Mouse (Mus musculus) hindbrain, embryonic 15.5 days (tissue): ENCODE measurements at regions not wholly inside any gene's neighbourhood (a gene's known extent, or its start where the extent isn't known, plus 50 kb on each side); places are given as distances from the start of the nearest gene placed in this dataset.

ENCODE experiments used
- ATAC-seq: fragments of 200-750 bp; cut with Nextera tagmentation; 2 replicates; pipeline ENCODE4 v1.8.0; 2017; ENCODE audit warnings: low read depth, moderate number of reproducible peaks, moderate TSS enrichment; ENCODE audit not compliant: low FRiP score
- H3K27ac ChIP-seq: fragments of 300-500 bp; sonication (generic); replicated peaks from 2 replicates; pipeline ENCODE4 v1.5.1; 2015; ENCODE audit warnings: mild to moderate bottlenecking, inconsistent platforms
- H3K27me3 ChIP-seq: fragments of 300-500 bp; sonication (generic); 2 replicates; pipeline ENCODE4 v1.6.1; 2015; ENCODE audit warnings: control low read depth, inconsistent platforms
- H3K36me3 ChIP-seq: fragments of 300-500 bp; sonication (generic); 2 replicates; pipeline ENCODE4 v1.6.1; 2015; ENCODE audit warnings: control low read depth, inconsistent platforms
- H3K4me1 ChIP-seq: fragments of 300-500 bp; sonication (generic); replicated peaks from 2 replicates; pipeline ENCODE4 v1.6.1; 2015; ENCODE audit warnings: control low read depth, inconsistent platforms
- H3K4me2 ChIP-seq: fragments of 300-500 bp; sonication (generic); 2 replicates; pipeline ENCODE4 v1.6.1; 2015; ENCODE audit warnings: moderate library complexity, mild to moderate bottlenecking, inconsistent platforms
- H3K4me3 ChIP-seq: fragments of 300-500 bp; sonication (generic); 2 replicates; pipeline ENCODE4 v1.5.1; 2015; ENCODE audit warnings: mild to moderate bottlenecking, inconsistent platforms
- H3K9ac ChIP-seq: fragments of 300-500 bp; sonication (generic); 2 replicates; pipeline ENCODE4 v1.6.1; 2015; ENCODE audit warnings: inconsistent platforms
- H3K9me3 ChIP-seq: fragments of 300-500 bp; sonication (generic); 2 replicates; pipeline ENCODE4 v1.6.1; 2016; ENCODE audit warnings: control low read depth, inconsistent platforms
- WGBS: fragments of 180-500 bp; shearing (Covaris S2); methylation state at CpG from one replicate; pipeline ENCODE4 v1.1.7; 2015; 5-methylcytosine and 5-hydroxymethylcytosine counted together

DNA sequence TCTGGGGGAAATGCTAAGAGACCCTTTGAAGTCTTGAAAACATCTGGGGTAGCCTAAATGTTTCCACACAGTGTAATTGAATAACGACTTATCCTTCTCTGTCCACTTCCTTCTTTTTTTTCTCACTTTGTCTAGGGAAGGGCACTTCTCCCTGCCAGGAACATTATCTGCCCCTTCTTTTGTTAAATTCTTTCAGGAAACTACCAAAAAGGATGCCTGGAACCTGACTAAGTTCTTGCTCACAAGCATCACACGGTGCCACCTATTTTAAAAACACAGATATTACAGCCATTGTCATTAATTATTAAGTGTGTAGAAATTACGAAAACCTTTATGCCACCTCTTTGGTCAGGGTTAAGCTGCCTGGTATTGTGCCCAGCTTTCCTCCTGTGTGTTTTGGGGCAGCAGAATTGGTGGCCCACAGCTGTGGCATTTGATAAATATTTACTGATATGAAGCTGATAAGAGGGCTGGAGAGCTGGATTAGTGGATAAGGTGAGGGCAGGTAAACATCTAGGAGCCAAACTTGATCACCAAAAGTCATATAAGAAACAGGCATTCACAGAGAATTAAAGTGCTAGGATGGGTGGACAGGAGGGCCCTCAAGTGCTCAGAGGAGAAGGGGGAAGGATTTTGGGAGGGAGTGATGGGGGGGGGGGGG lies 855.6 kb upstream of the Adgrl2 start:
- WGBS: 65% methylated on average over 3 of the region's 3 CpGs

DNA sequence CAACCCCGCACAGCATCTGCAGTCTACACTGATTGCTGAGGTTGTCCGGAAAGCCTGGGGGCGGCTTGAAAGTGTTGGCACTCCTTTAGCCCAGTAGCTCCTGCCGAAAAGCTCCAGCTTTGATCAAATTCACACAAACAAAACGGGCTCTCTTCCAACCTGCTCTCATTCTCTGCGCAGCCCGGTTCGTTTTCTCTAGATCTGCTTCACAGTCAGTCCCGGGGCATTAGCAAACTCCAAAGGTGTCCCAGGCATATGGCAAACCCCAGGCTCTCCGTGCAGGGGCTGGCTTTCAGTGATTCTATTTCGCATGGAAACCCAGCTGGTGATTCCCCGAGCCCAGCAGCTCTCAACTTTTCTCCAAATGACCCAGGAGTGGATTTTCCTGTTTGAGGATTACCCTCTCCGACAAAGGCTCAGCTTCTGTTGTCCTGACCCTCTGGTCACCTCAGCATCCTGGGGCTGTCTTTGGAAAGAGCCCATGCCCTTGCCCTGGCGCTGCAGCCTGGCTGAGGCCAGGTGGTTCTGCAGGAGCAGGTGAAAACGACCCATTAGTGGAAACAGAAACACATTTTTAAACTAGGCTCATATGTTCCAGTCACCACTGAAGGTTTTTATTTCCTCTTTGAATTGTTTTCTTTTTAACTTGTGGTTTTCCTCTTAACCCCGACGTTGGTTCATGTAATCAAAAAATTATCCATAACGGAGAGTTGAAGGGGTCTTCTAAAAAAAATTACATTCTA lies 854.9 kb upstream of the Adgrl2 start:
- H3K9me3 ChIP-seq: no peaks in the 10 kb centered on the region
- ATAC-seq: peak; percentile 59; the same call in 1 of the 2 replicates
- 18% methylated on average over 18 of the region's 18 CpGs for WGBS
- no peaks in the 10 kb centered on the region for H3K36me3 ChIP-seq
- H3K27ac ChIP-seq: no peak overlapping the region
- H3K4me1 ChIP-seq: 0 out of 2 replicates have a peak, but pooled peaks cover 3% of the 10 kb centered on the region
- peak overlapping the region; percentile 49 for H3K4me2 ChIP-seq
- H3K9ac ChIP-seq: no peak overlapping the region
- H3K4me3 ChIP-seq: peak overlapping the region; percentile 14
- no peaks in the 10 kb centered on the region for H3K27me3 ChIP-seq

More for the DNA sequence above, 855.6 kb upstream of the Adgrl2 start:
- Histone ChIP-seq H3K27me3 (no peaks in the 10 kb centered on the region), H3K36me3 (no peaks in the 10 kb centered on the region), H3K4me2 (no peak overlapping the region), H3K27ac (no peak overlapping the region), H3K9ac (no peak overlapping the region), H3K4me1 (0 out of 2 replicates have a peak, but pooled peaks cover 3% of the 10 kb centered on the region), H3K4me3 (no peak overlapping the region), H3K9me3 (no peaks in the 10 kb centered on the region)
- ATAC-seq: no peak

- Histone ChIP-seq H3K36me3 (no peaks in the 10 kb centered on the region), H3K4me2 (no peak overlapping the region), H3K4me1 (peaks cover 5% of the 10 kb centered on the region; the same call in 1 of the 2 replicates), H3K27me3 (no peaks in the 10 kb centered on the region), H3K27ac (no peak overlapping the region), H3K4me3 (no peak overlapping the region), H3K9me3 (no peaks in the 10 kb centered on the region), H3K9ac (no peak overlapping the region)
- ATAC-seq: no peak
These were observed 847.6 kb upstream of the Adgrl2 start for GRCm38 (mm10) chr3:149837921-149838320.

DNA sequence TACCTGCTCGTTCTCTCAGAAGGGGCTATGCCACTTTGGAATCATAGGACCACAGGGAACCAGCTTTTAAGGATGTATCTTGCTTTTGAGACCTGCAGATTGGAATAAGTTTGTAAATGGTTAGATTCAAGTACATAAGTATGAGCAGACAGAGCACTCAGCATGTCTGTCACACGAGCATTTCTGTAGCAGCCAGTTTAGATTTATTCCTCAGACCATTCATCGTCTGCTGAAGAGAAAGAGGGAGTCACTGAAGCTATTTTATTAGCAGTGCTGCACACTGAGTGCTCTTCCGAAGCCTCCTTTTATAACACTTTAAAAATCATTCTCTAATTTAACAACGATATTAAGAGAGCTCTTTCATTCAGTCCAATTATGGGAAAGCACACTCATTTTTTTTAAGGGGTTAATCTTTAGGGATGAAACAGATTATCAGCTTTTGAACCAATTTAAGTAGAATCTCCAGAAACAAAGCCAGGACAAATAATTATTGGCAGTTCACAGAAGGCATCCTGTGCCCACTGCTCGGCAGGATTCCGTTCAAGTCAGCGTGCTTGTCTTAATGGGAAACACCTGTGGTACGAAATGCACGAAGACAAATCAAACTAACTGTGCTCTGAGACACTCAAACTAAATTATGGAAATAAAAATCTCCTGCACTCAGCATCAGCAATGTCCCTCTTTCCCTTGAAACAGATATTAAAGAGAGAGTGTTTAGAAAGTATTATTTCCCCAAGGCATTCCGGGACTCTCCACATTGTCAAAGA lies 846.3 kb upstream of the Adgrl2 start:
- H3K27me3 ChIP-seq: no peaks in the 10 kb centered on the region
- H3K9me3 ChIP-seq: no peaks in the 10 kb centered on the region
- H3K4me2 ChIP-seq: peak overlapping the region; percentile 36; the same call in 1 of the 2 replicates
- peaks cover 5% of the 10 kb centered on the region; the same call in 1 of the 2 replicates for H3K4me1 ChIP-seq
- no peak overlapping the region for H3K4me3 ChIP-seq
- WGBS: 43% methylated on average over 11 of the region's 11 CpGs
- H3K36me3 ChIP-seq: no peaks in the 10 kb centered on the region
- no peak overlapping the region for H3K27ac ChIP-seq
- no peak for ATAC-seq
- H3K9ac ChIP-seq: no peak overlapping the region

- H3K4me2 ChIP-seq: no peak overlapping the region
- H3K4me1 ChIP-seq: no peaks in the 10 kb centered on the region
- no peaks in the 10 kb centered on the region for H3K9me3 ChIP-seq
- H3K4me3 ChIP-seq: no peak overlapping the region
- ATAC-seq: no peak
- no peak overlapping the region for H3K9ac ChIP-seq
- H3K27ac ChIP-seq: no peak overlapping the region
- no peaks in the 10 kb centered on the region for H3K36me3 ChIP-seq
- WGBS: 73% methylated on average over 2 of the region's 2 CpGs
- no peaks in the 10 kb centered on the region for H3K27me3 ChIP-seq
These were observed 836.8 kb upstream of the Adgrl2 start for GRCm38 (mm10) chr3:149827181-149827580.

DNA sequence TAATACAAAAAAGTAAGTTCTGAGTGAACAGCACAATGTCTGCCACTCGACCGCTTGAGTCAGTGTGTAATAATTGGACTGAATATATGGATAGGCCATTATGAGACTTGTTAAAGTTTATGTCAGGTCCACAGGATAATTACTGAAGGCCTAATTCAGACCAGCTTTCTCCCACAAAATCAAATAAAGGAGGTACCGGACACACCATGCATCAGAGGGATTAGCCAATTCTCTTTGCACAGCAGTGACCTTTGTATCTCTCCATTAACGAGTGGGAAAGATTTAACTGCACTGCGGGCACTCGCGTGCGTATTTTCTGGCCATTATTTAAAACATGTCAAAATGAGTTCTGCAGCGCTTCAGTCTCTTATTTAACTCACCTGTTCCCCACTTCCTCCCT lies 836.4 kb upstream of the Adgrl2 start:
- Histone ChIP-seq H3K4me2 (no peak overlapping the region), H3K4me3 (no peak overlapping the region), H3K27ac (no peak overlapping the region), H3K9me3 (no peaks in the 10 kb centered on the region), H3K27me3 (no peaks in the 10 kb centered on the region), H3K4me1 (no peaks in the 10 kb centered on the region), H3K36me3 (no peaks in the 10 kb centered on the region), H3K9ac (no peak overlapping the region)
- no peak for ATAC-seq
- 70% methylated on average over 9 of the region's 9 CpGs for WGBS

DNA sequence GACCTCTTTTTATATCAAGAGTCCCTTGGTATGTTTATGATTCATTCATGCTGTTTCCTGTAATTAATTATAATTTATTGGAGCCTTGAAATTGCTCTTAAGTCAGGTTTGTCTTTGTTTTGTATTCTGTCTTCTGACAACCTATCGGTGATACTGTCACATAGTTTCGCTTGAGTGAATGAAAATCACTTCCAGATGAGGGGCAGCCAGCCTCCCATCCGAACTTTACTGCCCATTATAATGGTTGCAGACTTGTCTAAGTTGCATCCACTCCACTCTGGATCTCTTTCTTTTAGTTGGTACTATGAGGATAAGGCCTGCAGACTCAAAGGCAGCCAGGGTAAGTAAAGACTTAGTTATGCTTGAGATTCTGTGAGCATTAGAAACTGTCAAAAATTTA lies 830.3 kb upstream of the Adgrl2 start:
- Histone ChIP-seq H3K9me3 (no peaks in the 10 kb centered on the region), H3K27ac (no peak overlapping the region), H3K27me3 (no peaks in the 10 kb centered on the region), H3K4me2 (no peak overlapping the region), H3K36me3 (no peaks in the 10 kb centered on the region), H3K4me3 (no peak overlapping the region), H3K9ac (no peak overlapping the region), H3K4me1 (no peaks in the 10 kb centered on the region)
- whole genome bisulfite sequencing: 78% methylated on average over 3 of the region's 3 CpGs
- ATAC-seq: no peak

DNA sequence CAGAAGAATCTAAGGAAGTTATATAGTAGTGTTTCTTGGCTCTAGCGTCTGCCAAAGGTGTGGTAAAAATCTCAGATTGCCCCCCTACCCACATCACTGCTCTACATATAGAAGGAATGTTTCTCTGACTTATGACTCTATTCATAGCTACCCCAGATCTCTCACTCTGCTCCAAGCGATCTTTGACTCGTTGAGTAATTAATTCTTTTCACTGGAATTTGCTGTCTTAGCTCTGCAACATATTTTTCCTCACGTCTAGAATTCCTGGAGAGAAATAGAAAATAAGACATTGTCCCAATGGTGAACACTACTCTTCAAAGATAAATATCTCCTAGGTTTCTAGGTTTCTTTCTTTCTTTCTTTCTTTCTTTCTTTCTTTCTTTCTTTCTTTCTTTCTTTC lies 829.5 kb upstream of the Adgrl2 start:
- H3K9me3 ChIP-seq: no peaks in the 10 kb centered on the region
- ATAC-seq: no peak
- H3K27me3 ChIP-seq: no peaks in the 10 kb centered on the region
- no peak overlapping the region for H3K9ac ChIP-seq
- no peaks in the 10 kb centered on the region for H3K36me3 ChIP-seq
- 71% methylated on average over 4 of the region's 4 CpGs for WGBS
- no peaks in the 10 kb centered on the region for H3K4me1 ChIP-seq
- no peak overlapping the region for H3K27ac ChIP-seq
- H3K4me3 ChIP-seq: no peak overlapping the region
- no peak overlapping the region for H3K4me2 ChIP-seq

GRCm38 (mm10) chr3:149819081-149819480 lies 828.7 kb upstream of the Adgrl2 start:
- Histone ChIP-seq H3K4me2 (no peak overlapping the region), H3K27me3 (no peaks in the 10 kb centered on the region), H3K4me1 (no peaks in the 10 kb centered on the region), H3K4me3 (no peak overlapping the region), H3K36me3 (no peaks in the 10 kb centered on the region), H3K9me3 (no peaks in the 10 kb centered on the region), H3K9ac (no peak overlapping the region), H3K27ac (no peak overlapping the region)
- ATAC-seq: no peak
- WGBS: 61% methylated on average over 2 of the region's 2 CpGs

GRCm38 (mm10) chr3:149811036-149811435 lies 820.7 kb upstream of the Adgrl2 start:
- no peaks in the 10 kb centered on the region for H3K27me3 ChIP-seq
- no peak overlapping the region for H3K4me3 ChIP-seq
- H3K4me2 ChIP-seq: no peak overlapping the region
- ATAC-seq: no peak
- H3K9me3 ChIP-seq: no peaks in the 10 kb centered on the region
- no peaks in the 10 kb centered on the region for H3K36me3 ChIP-seq
- H3K9ac ChIP-seq: no peak overlapping the region
- no peak overlapping the region for H3K27ac ChIP-seq
- WGBS: 22% methylated on average over 2 of the region's 2 CpGs
- no peaks in the 10 kb centered on the region for H3K4me1 ChIP-seq

DNA sequence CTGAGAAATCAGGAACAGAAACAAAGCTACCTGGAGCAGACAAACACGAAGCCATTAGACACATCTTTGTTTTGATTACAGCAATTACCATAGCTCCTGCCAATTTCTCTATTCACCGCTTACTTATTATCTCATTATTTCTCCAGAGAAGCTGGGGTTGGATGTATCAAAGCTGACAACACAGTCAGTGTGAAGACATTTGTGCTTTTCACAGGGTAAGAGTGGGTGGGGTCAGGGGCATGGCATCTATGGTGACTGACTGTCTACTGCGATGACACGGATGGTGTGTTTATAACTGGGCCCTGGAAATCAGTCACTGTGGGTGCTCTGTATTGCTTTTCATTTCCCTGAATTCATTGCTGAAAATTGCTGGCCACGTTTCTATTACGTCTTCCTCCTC lies 815.0 kb upstream of the Adgrl2 start:
- H3K4me1 ChIP-seq: no peaks in the 10 kb centered on the region
- H3K9me3 ChIP-seq: no peaks in the 10 kb centered on the region
- no peak overlapping the region for H3K4me3 ChIP-seq
- no peak for ATAC-seq
- no peaks in the 10 kb centered on the region for H3K36me3 ChIP-seq
- no peak overlapping the region for H3K9ac ChIP-seq
- no peak overlapping the region for H3K4me2 ChIP-seq
- no peaks in the 10 kb centered on the region for H3K27me3 ChIP-seq
- WGBS: 63% methylated on average over 6 of the region's 6 CpGs
- H3K27ac ChIP-seq: no peak overlapping the region

- H3K9me3 ChIP-seq: no peaks in the 10 kb centered on the region
- 89% methylated on average over 2 of the region's 2 CpGs for WGBS
- ATAC-seq: no peak
- H3K27ac ChIP-seq: no peak overlapping the region
- H3K27me3 ChIP-seq: no peaks in the 10 kb centered on the region
- H3K4me3 ChIP-seq: no peak overlapping the region
- H3K36me3 ChIP-seq: no peaks in the 10 kb centered on the region
- H3K4me1 ChIP-seq: no peaks in the 10 kb centered on the region
- no peak overlapping the region for H3K9ac ChIP-seq
- no peak overlapping the region for H3K4me2 ChIP-seq
These were observed 805.8 kb upstream of the Adgrl2 start for GRCm38 (mm10) chr3:149796123-149796522.
